11 mouse cellular contexts compared by ENCODE assay signal in genomic region chr15:77816601-77816950, GRCm38 (mm10). TPM values are rescaled to one million over a fixed set of nuclear protein-coding genes. Genes with fewer than 3 reads are reported as not detected.
DNase-seq lines count a peak whose midpoint lies in the region; ATAC-seq and TF ChIP-seq lines count a peak whose summit lies in the region.
"Had no signal": no experiment of that assay in that cellular context is flagged by ENCODE, and none has a peak within 500 bp of the region (broad histone marks: within the 10 kb centered on the region; RNA-seq: fewer than 3 reads in every experiment).

No protein-coding gene starts in this region.

- ATAC-seq in kidney, embryonic 15.5 days (replicated peaks; ENCODE audit: low FRiP score): no peak
- ATAC-seq in CD4-positive, CD25-positive, alpha-beta regulatory T cell, adult 4 months: peak; percentile 28
- ATAC-seq in frontal cortex, adult (ENCODE audit: low TSS enrichment): no peak

- H3K4me1 ChIP-seq in kidney, embryonic 15.5 days: peaks cover 82% of the 10 kb centered on the region
- H3K4me1 ChIP-seq in ES-E14 (ENCODE audit: control insufficient read depth in 2 of 2, insufficient read depth in 2 of 2, low read length in 2 of 2, poor library complexity in 1 of 2): peaks cover 21 to 46% of the 10 kb centered on the region in 2 experiments
- H3K4me1 ChIP-seq in limb, embryonic 10.5 days: peaks cover 64% of the 10 kb centered on the region

- H3K9me3 ChIP-seq in kidney, embryonic 15.5 days (replicated peaks): no peaks in the 10 kb centered on the region
- H3K9me3 ChIP-seq in ES-E14 (ENCODE audit: control insufficient read depth, insufficient read depth, low read depth, low read length): no peaks in the 10 kb centered on the region
- no peaks in the 10 kb centered on the region for H3K9me3 ChIP-seq in limb, embryonic 10.5 days (replicated peaks)
- H3K9me3 ChIP-seq: hindbrain, embryonic 15.5 days had no signal

- no peaks in the 10 kb centered on the region for H3K27me3 ChIP-seq in kidney, embryonic 15.5 days
- no peaks in the 10 kb centered on the region for H3K27me3 ChIP-seq in limb, embryonic 10.5 days (ENCODE audit: low read depth, poor library complexity, severe bottlenecking)
- H3K27me3 ChIP-seq: hindbrain, embryonic 15.5 days had no signal

- peaks cover 20% of the 10 kb centered on the region for H3K36me3 ChIP-seq in kidney, embryonic 15.5 days
- peaks cover 16% of the 10 kb centered on the region for H3K36me3 ChIP-seq in ES-E14 (ENCODE audit: control insufficient read depth, insufficient read depth, low read length, poor library complexity, severe bottlenecking)
- H3K36me3 ChIP-seq in limb, embryonic 10.5 days: peaks cover 15% of the 10 kb centered on the region
- H3K36me3 ChIP-seq: hindbrain, embryonic 15.5 days had no signal

- H3K4me3 ChIP-seq in kidney, embryonic 15.5 days (replicated peaks): no peak overlapping the region
- H3K4me3 ChIP-seq in ES-E14 (ENCODE audit: insufficient read depth in 1 of 2, low read depth in 1 of 2, low read length in 2 of 2, poor library complexity in 1 of 2, severe bottlenecking in 1 of 2): no peak overlapping the region
- no peak overlapping the region for H3K4me3 ChIP-seq in limb, embryonic 10.5 days
- H3K4me3 ChIP-seq: hindbrain, embryonic 15.5 days had no signal

- WGBS in kidney, embryonic 15.5 days: 72% methylated on average over 4 of the region's 4 CpGs
- WGBS in limb, embryonic 10.5 days: 74% methylated on average over 4 of the region's 4 CpGs

- H3K9ac ChIP-seq in kidney, embryonic 15.5 days: no peak overlapping the region
- H3K9ac ChIP-seq in ES-E14 (ENCODE audit: insufficient read depth, low read depth, low read length, poor library complexity, severe bottlenecking): peak overlapping the region; percentile 25; the same call in 1 of the 2 replicates
- H3K9ac ChIP-seq: hindbrain, embryonic 15.5 days; liver, embryonic 14.5 days had no signal

- no peak for DNase-seq in kidney, postnatal 10 days
- DNase-seq in ES-E14 (ENCODE audit: low read depth, low spot score): no peak
- no peak for DNase-seq in limb, embryonic 10.5 days (ENCODE audit: low spot score)
- DNase-seq in ovary, postnatal 36 days (ENCODE audit: low spot score): no peak
- no peak for DNase-seq in layer of hippocampus, postnatal 25 days (ENCODE audit: extremely low spot score in 1 of 2, low spot score in 1 of 2)
- DNase-seq: thymus, postnatal 25 days had no signal

- in situ Hi-C loops in ES-E14 (cut with MboI; ENCODE audit: low sequenced_read_pairs in 2 of 2, unreplicated experiment in 2 of 2): no loop called here

- peak overlapping the region; percentile 70; the same call in 1 of the 2 replicates for H3K27ac ChIP-seq in kidney, embryonic 15.5 days
- H3K27ac ChIP-seq in ES-E14 (ENCODE audit: insufficient read depth, low read depth, low read length, poor library complexity, severe bottlenecking): peak overlapping the region; percentile 67
- H3K27ac ChIP-seq in limb, embryonic 10.5 days: peak overlapping the region; percentile 39; the same call in 1 of the 2 replicates
- H3K27ac ChIP-seq: liver, embryonic 14.5 days had no signal

- no peak overlapping the region for H3K4me2 ChIP-seq in kidney, embryonic 15.5 days
- H3K4me2 ChIP-seq: hindbrain, embryonic 15.5 days had no signal

TF ChIP-seq in ES-E14, 5 proteins besides CTCF, POLR2A, EP300 and RAD21:
- no peak for TF ChIP-seq ZNF384 (IDR thresholded peaks at IDR 0.05; ENCODE audit: low read depth, low read length)
- TF ChIP-seq ZC3H11A (IDR thresholded peaks at IDR 0.05; ENCODE audit: borderline replicate concordance, low read depth, low read length): no peak
- no peak for TF ChIP-seq CHD2 (IDR thresholded peaks at IDR 0.05; ENCODE audit: low read depth, low read length)
- no peak for TF ChIP-seq MAFK (IDR thresholded peaks at IDR 0.05; ENCODE audit: insufficient read depth, low read depth, low read length)
- no peak for TF ChIP-seq HCFC1 (IDR thresholded peaks at IDR 0.05; ENCODE audit: borderline replicate concordance, insufficient read depth, low read length)

RNA-seq across cellular contexts. Expression of gene Myh9, which starts 25.4 kb away (rescaled TPM):
- 56.2 and 60.2 TPM in 2 replicates for polyA plus RNA-seq in kidney, embryonic 15.5 days (2015; fragmentation: Nextera tagmentation; extraction: Ambion mirVana)
- 100 to 1,000 TPM; 206 to 220 TPM for polyA plus RNA-seq in CD4-positive, CD25-positive, alpha-beta regulatory T cell, adult 4 months (2017; shearing (Covaris generic))
- total RNA-seq in ES-E14 (2012; rRNA removed): 146 and 152 TPM in 2 replicates
- 30.6 and 39.2 TPM in 2 replicates for polyA plus RNA-seq in limb, embryonic 10.5 days (2016; fragmentation: Nextera tagmentation; extraction: Ambion mirVana)
- 10 to 100 TPM; 75.0 to 90.2 TPM for total RNA-seq in layer of hippocampus, postnatal 25 days (2021)

RNA-seq across cellular contexts. Expression of gene Apol8, which starts 59.8 kb away (rescaled TPM):
- 0.26 and 0.45 TPM in 2 replicates for polyA plus RNA-seq in kidney, embryonic 15.5 days (2015; fragmentation: Nextera tagmentation; extraction: Ambion mirVana)
- polyA plus RNA-seq in CD4-positive, CD25-positive, alpha-beta regulatory T cell, adult 4 months (2017; shearing (Covaris generic)): not detected
- 1.8 and 3.1 TPM in 2 replicates for total RNA-seq in ES-E14 (2012; rRNA removed)
- 0.20 TPM in 1 of 2 replicates, not detected in the other for polyA plus RNA-seq in limb, embryonic 10.5 days (2016; fragmentation: Nextera tagmentation; extraction: Ambion mirVana)
- 1 to 10 TPM; 4.0 to 4.8 TPM for total RNA-seq in layer of hippocampus, postnatal 25 days (2021)
